Mouse (Mus musculus): ENCODE results near the gene Bdh1. TPM values are rescaled to one million over a fixed set of nuclear protein-coding genes. Genes with fewer than 3 reads are reported as not detected.
"Not testable (repeated sequence)": the region's sequence is repeated elsewhere in the genome, so short reads cannot be mapped to it uniquely, and the experiment has no call there.

Gene Bdh1
- polyA plus RNA-seq, 1 experiment from 2014 or later = 105 TPM

DNA sequence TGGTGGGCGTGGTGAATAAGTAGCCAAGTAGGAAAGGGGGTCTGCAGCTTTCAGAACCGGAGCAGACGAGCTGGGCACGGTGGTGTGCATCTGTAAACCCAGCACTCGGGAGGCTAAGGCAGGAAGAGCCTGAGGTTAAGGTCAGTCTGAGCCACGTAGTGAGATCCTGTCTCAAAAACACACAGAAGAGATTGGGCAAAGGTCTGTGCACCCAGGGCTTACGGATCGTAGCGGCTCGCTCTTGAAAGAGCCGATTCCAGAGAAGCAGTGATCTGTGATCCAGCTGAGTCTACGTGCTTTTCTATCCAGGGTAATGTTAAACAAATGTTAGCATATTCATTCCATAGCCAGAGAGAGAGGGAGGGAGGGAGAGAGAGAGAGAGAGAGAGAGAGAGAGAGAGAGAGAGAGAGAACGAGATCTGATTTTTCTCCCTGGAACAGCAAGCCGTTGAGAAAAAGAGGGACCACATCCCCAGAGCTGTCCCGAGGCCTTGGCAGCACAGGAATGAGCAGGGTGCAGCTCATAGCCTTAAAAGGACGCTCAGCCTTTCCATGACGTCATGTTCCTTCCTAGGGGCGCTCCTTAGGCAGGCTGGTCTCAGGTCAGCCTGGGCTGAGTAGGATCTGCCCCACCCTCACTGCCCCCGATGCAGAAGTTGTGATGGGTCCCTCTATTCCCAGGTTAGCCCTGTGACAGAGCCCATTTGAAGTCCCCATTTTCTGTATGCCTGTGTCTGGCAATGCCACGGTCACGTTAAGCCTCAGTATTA is 33.4 kb downstream of the Bdh1 start:
- no peaks in the 10 kb centered on the region for H3K27me3 ChIP-seq (replicated peaks)
- H3K27ac ChIP-seq = no peak overlapping the region
- no peak for ATAC-seq (replicated peaks)
- no peak overlapping the region for H3K4me2 ChIP-seq
- H3K4me1 ChIP-seq = peaks cover 5% of the 10 kb centered on the region
- H3K9ac ChIP-seq = no peak overlapping the region
- H3K9me3 ChIP-seq = no peaks in the 10 kb centered on the region
- WGBS = 73% methylated on average over 21 of the region's 21 CpGs
- no peak overlapping the region for H3K4me3 ChIP-seq
- peaks cover 3% of the 10 kb centered on the region; the same call in 1 of the 2 replicates for H3K36me3 ChIP-seq (replicated peaks)

GRCm38 (mm10) chr16:31458229-31458918 is 36.3 kb downstream of the Bdh1 start:
- WGBS = 2% methylated on average over 17 of the region's 17 CpGs
- no peaks in the 10 kb centered on the region for H3K27me3 ChIP-seq (replicated peaks)
- peak overlapping the region; percentile 34 for H3K4me3 ChIP-seq
- peaks cover 3% of the 10 kb centered on the region; the same call in 1 of the 2 replicates for H3K36me3 ChIP-seq (replicated peaks)
- peaks cover 5% of the 10 kb centered on the region for H3K4me1 ChIP-seq
- peak; percentile 74 for ATAC-seq (replicated peaks)
- peak overlapping the region; percentile 51 for H3K4me2 ChIP-seq
- peak overlapping the region; percentile 26; the same call in 1 of the 2 replicates for H3K9ac ChIP-seq
- peak overlapping the region; percentile 48 for H3K27ac ChIP-seq
- no peaks in the 10 kb centered on the region for H3K9me3 ChIP-seq

DNA sequence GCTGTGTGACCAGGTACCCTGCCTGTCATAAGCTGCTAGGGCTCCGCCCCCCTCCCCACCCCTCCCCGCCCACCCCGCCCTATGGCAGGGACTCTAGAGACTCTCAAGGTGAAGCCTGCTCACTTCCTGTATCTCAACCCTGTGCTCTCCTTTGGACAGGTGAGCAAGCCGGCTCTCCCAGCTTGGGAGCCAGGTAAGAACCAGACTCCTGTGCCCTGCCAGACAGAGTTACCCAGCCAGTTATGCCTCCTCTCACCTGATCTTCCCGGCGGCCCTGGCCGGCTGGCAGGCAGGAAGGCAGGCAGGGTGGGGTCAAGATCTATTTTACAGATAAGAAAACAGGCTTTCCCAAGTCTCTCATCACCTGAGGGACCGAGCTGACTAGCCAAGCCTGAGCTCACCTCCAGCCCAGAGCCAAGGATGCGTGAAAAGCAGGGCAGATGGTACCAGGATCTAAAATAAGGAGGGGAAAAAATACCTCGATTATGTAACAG is 37.9 kb downstream of the Bdh1 start:
- 0 out of 2 replicates have a peak, but pooled peaks have one; percentile 17 for ATAC-seq (replicated peaks)

DNA sequence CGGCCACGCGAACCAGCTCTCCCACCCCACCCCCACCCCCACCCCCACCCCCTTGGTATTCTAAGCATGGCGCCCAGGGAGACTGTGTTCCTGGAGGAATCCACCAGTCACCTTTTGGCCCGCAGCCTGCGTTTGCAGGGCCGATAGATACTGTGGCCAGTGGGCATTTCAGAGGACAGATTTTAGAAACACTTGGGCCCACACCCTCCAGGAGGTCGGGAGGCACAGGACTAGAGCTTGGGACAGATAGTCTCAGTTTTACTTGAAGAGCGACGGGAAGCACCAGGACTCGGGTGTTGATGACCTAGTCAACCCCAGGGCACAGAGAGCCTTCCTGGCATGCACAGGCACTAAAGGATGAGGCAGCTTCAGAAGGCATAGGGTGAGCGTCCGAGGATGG is 38.4 kb downstream of the Bdh1 start:
- Histone ChIP-seq H3K4me1 (peaks cover 5% of the 10 kb centered on the region), H3K9me3 (no peaks in the 10 kb centered on the region), H3K4me3 (no peak overlapping the region), H3K27me3 (replicated peaks) (no peaks in the 10 kb centered on the region), H3K4me2 (no peak overlapping the region), H3K27ac (no peak overlapping the region), H3K36me3 (replicated peaks) (peaks cover 3% of the 10 kb centered on the region; the same call in 1 of the 2 replicates), H3K9ac (no peak overlapping the region)
- WGBS = 57% methylated on average over 13 of the region's 13 CpGs
- ATAC-seq (replicated peaks) = no peak

More for the DNA sequence above, 37.9 kb downstream of the Bdh1 start:
- no peak overlapping the region for H3K9ac ChIP-seq
- WGBS = 34% methylated on average over 10 of the region's 10 CpGs
- no peak overlapping the region for H3K27ac ChIP-seq
- no peaks in the 10 kb centered on the region for H3K9me3 ChIP-seq
- H3K4me3 ChIP-seq = no peak overlapping the region
- H3K36me3 ChIP-seq (replicated peaks) = peaks cover 3% of the 10 kb centered on the region; the same call in 1 of the 2 replicates
- no peak overlapping the region for H3K4me2 ChIP-seq
- no peaks in the 10 kb centered on the region for H3K27me3 ChIP-seq (replicated peaks)
- peaks cover 5% of the 10 kb centered on the region for H3K4me1 ChIP-seq

GRCm38 (mm10) chr16:31461046-31461445 is 39.0 kb downstream of the Bdh1 start:
- Histone ChIP-seq H3K9me3 (no peaks in the 10 kb centered on the region), H3K4me1 (peaks cover 5% of the 10 kb centered on the region), H3K9ac (no peak overlapping the region), H3K27ac (no peak overlapping the region), H3K27me3 (replicated peaks) (no peaks in the 10 kb centered on the region), H3K4me3 (no peak overlapping the region), H3K4me2 (no peak overlapping the region), H3K36me3 (replicated peaks) (peaks cover 3% of the 10 kb centered on the region; the same call in 1 of the 2 replicates)
- WGBS = 82% methylated on average over 5 of the region's 5 CpGs
- no peak for ATAC-seq (replicated peaks)

DNA sequence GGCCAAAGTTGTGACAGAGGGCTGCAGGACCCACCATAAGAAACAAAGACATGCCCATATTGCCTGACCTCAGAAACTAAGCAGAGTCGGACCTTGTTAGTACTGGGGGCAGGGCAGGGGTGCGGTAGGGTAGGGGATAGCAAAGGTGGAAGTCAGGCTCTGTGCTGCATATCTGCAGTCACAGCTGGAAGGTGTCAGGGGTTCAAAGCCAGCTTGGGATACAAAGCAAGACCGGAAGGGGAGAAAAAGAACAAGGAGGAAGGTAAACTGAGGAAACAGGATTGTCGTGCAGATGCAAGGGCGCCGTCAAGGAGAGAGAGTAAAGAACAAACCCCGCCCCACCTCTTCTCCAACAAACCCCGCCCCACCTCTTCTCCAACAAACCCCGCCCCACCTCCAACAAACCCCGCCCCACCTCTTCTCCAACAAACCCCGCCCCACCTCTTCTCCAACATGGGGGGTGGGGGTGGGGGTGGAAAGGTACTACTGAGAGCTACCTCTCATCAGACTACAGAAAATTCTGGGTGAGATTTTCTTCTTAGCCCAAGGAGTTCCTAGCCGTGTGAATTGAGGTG is 40.1 kb downstream of the Bdh1 start:
- Histone ChIP-seq H3K36me3 (replicated peaks) (0 out of 2 replicates have a peak, but pooled peaks cover 3% of the 10 kb centered on the region), H3K27ac (no peak overlapping the region), H3K4me1 (peaks cover 5% of the 10 kb centered on the region), H3K9ac (no peak overlapping the region), H3K9me3 (no peaks in the 10 kb centered on the region), H3K4me2 (no peak overlapping the region), H3K4me3 (no peak overlapping the region), H3K27me3 (replicated peaks) (no peaks in the 10 kb centered on the region)
- no peak for ATAC-seq (replicated peaks)
- WGBS = 37% methylated on average over 12 of the region's 12 CpGs

DNA sequence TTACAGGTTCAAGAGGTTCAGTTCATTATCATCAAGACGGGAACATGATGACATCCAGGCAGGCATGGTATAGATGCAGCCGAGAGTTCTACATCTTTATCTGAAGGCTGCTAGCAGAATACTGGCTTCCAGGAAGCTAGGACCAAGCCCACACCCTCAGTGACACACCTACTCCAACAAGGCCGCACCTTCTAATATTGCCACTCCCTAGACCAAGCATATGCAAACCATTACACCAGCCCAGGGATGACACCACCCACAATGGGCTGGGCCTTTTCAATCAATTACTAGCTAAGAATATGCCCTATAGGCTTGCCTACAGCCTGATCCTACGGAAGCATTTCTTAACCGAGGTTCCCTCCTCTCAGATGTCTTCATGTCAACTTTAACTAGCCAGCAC is 42.9 kb downstream of the Bdh1 start:
- WGBS = 85% methylated on average over 5 of the region's 5 CpGs
- no peak overlapping the region for H3K4me2 ChIP-seq
- H3K27ac ChIP-seq = no peak overlapping the region
- no peaks in the 10 kb centered on the region for H3K36me3 ChIP-seq (replicated peaks)
- H3K4me3 ChIP-seq = no peak overlapping the region
- no peak overlapping the region for H3K9ac ChIP-seq
- ATAC-seq (replicated peaks) = no peak
- no peaks in the 10 kb centered on the region for H3K9me3 ChIP-seq
- no peaks in the 10 kb centered on the region for H3K27me3 ChIP-seq (replicated peaks)
- H3K4me1 ChIP-seq = no peaks in the 10 kb centered on the region

DNA sequence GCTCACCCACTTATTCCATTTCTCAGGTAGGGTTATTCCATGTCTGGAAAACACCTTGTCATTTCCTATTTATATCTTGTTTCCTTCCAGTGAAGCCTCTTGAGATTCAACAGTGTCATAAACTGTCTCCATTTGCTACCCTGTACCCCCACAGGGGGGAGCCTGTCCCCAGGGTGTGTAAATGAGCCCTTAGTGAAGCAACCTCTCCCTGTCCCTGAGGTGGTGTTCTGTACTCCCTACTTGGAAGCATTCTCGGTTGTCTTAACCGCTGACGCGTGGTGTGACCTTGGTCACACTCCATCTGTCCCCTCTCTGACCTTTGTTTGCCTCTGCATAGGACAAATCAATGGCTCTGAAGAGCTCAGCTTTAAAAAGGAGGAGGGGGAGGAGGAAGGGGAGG is 43.5 kb downstream of the Bdh1 start:
- ATAC-seq (replicated peaks) = no peak
- H3K27ac ChIP-seq = no peak overlapping the region

GRCm38 (mm10) chr16:31466106-31466505 is 44.0 kb downstream of the Bdh1 start:
- WGBS = 78% methylated on average over 5 of the region's 5 CpGs
- no peak overlapping the region for H3K4me2 ChIP-seq

More for the DNA sequence above, 43.5 kb downstream of the Bdh1 start:
- H3K9me3 ChIP-seq = no peaks in the 10 kb centered on the region
- H3K4me3 ChIP-seq = no peak overlapping the region
- H3K4me2 ChIP-seq = no peak overlapping the region
- 36% methylated on average over 4 of the region's 4 CpGs for WGBS
- H3K36me3 ChIP-seq (replicated peaks) = no peaks in the 10 kb centered on the region
- no peaks in the 10 kb centered on the region for H3K4me1 ChIP-seq
- H3K9ac ChIP-seq = no peak overlapping the region
- no peaks in the 10 kb centered on the region for H3K27me3 ChIP-seq (replicated peaks)

DNA sequence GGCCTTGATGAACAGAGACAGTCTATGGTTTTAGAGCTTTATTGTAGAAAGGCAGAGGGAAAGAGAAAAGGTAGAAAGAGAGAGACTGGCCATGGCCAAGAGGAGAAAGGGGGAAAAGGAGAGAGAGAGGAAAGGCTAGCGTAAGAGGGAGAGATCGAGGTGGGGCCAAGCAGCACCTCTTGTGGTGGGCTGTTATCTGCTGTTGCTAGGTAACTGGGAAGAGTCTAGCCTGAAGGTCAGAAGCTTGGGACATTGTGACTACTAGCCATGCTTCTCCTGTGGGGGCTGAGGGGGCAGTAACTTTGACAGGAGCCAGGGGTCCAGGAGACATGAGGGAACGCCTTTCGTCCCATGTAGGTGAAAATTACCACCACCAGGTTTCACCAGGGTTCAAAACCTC is 48.7 kb downstream of the Bdh1 start:
- not testable (repeated sequence) for ATAC-seq (replicated peaks); H3K27me3 ChIP-seq (replicated peaks); H3K36me3 ChIP-seq (replicated peaks); H3K9me3 ChIP-seq; H3K4me3 ChIP-seq; H3K4me1 ChIP-seq; H3K27ac ChIP-seq; H3K4me2 ChIP-seq; H3K9ac ChIP-seq
- WGBS = 89% methylated on average over 4 of the region's 4 CpGs

More at GRCm38 (mm10) chr16:31466106-31466505, 44.0 kb downstream of the Bdh1 start:
- H3K27ac ChIP-seq = no peak overlapping the region
- H3K4me3 ChIP-seq = no peak overlapping the region
- no peaks in the 10 kb centered on the region for H3K27me3 ChIP-seq (replicated peaks)
- H3K9ac ChIP-seq = no peak overlapping the region
- H3K4me1 ChIP-seq = no peaks in the 10 kb centered on the region
- no peak for ATAC-seq (replicated peaks)
- H3K9me3 ChIP-seq = no peaks in the 10 kb centered on the region
- H3K36me3 ChIP-seq (replicated peaks) = no peaks in the 10 kb centered on the region

DNA sequence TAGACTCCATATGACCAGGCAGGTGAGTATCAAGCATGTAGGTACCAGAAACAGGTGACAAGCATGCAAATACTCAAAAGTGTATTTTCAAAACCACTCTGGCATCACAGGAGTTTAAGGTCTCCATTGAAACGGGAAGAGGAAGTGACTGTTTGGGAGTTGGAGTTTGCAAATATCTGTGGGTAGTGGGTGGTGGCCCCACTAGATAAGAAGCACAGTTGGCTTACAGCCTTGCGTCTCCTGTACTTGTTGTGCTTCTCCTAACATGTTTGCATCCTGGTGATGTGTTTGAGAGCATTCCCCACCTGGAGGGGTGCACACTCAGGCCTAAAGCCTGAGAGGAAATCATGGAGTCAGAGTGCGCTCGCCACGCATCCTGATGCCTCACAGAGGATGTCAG is 49.9 kb downstream of the Bdh1 start:
- no peak for ATAC-seq (replicated peaks)

DNA sequence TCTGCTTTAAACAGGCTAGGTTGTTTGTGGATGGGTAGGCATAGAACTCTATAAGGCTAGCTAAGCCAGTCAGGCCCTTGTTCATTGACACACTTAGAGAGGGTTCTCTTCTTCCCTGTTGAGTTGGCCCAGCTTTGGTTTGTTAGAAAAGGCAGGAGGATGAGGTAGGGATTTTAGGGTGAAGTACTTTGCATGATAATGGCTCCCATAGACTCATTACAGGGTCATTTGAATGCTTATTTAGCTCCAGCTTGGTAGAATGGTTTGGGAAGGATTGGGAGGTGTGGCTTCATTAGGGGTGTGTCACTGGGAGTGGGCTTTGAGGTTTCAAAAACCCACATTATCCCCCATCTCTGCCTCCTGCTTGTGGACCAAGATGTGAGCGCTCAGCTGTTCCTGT is 51.1 kb downstream of the Bdh1 start:
- Histone ChIP-seq H3K4me2 (no peak overlapping the region), H3K36me3 (replicated peaks) (no peaks in the 10 kb centered on the region), H3K4me1 (peaks cover 8% of the 10 kb centered on the region; the same call in 1 of the 2 replicates), H3K4me3 (no peak overlapping the region), H3K27ac (no peak overlapping the region), H3K9ac (no peak overlapping the region), H3K9me3 (no peaks in the 10 kb centered on the region), H3K27me3 (replicated peaks) (no peaks in the 10 kb centered on the region)
- WGBS = 100% methylated on average over 1 of the region's 1 CpGs
- no peak for ATAC-seq (replicated peaks)

More for the DNA sequence above, 49.9 kb downstream of the Bdh1 start:
- 90% methylated on average over 5 of the region's 5 CpGs for WGBS
- no peak overlapping the region for H3K4me2 ChIP-seq
- no peak overlapping the region for H3K27ac ChIP-seq
- H3K4me1 ChIP-seq = peaks cover 8% of the 10 kb centered on the region; the same call in 1 of the 2 replicates
- H3K9me3 ChIP-seq = no peaks in the 10 kb centered on the region
- H3K27me3 ChIP-seq (replicated peaks) = no peaks in the 10 kb centered on the region
- H3K4me3 ChIP-seq = no peak overlapping the region
- no peaks in the 10 kb centered on the region for H3K36me3 ChIP-seq (replicated peaks)
- no peak overlapping the region for H3K9ac ChIP-seq
